Mouse (Mus musculus) midbrain, embryonic 13.5 days (tissue): ENCODE measurements around the gene Tomm6. TPM values are rescaled to one million over a fixed set of nuclear protein-coding genes. Genes with fewer than 3 reads are reported as not detected.

ENCODE experiments used
- ATAC-seq: fragments of 200-750 bp; cut with Nextera tagmentation; 2 replicates; pipeline ENCODE4 v1.8.0; 2017; ENCODE audit warnings: mild to moderate bottlenecking, moderate TSS enrichment, moderate library complexity
- H3K27ac ChIP-seq: fragments of 300-500 bp; sonication (generic); 2 replicates; pipeline ENCODE4 v1.5.1; 2015; ENCODE audit warnings: inconsistent platforms, mild to moderate bottlenecking, moderate library complexity
- H3K27me3 ChIP-seq: fragments of 300-500 bp; sonication (generic); 2 replicates; pipeline ENCODE4 v1.6.1; 2015; ENCODE audit warnings: mild to moderate bottlenecking, inconsistent platforms
- H3K36me3 ChIP-seq: fragments of 300-500 bp; sonication (generic); 2 replicates; pipeline ENCODE4 v1.6.1; 2015; ENCODE audit warnings: mild to moderate bottlenecking, inconsistent platforms
- H3K4me1 ChIP-seq: fragments of 300-500 bp; sonication (generic); replicated peaks from 2 replicates; pipeline ENCODE4 v1.6.1; 2015; ENCODE audit warnings: inconsistent platforms
- H3K4me2 ChIP-seq: fragments of 300-500 bp; sonication (generic); replicated peaks from 2 replicates; pipeline ENCODE4 v1.6.1; 2015; ENCODE audit warnings: moderate library complexity, mild to moderate bottlenecking, inconsistent platforms
- H3K4me3 ChIP-seq: fragments of 300-500 bp; sonication (generic); replicated peaks from 2 replicates; pipeline ENCODE4 v1.5.1; 2015; ENCODE audit warnings: mild to moderate bottlenecking, inconsistent platforms
- H3K9ac ChIP-seq: fragments of 300-500 bp; sonication (generic); replicated peaks from 2 replicates; pipeline ENCODE4 v1.6.1; 2015; ENCODE audit warnings: mild to moderate bottlenecking, inconsistent platforms
- H3K9me3 ChIP-seq: fragments of 300-500 bp; sonication (generic); 2 replicates; pipeline ENCODE4 v1.6.1; 2016; ENCODE audit warnings: mild to moderate bottlenecking, inconsistent platforms
- WGBS: fragments of 180-500 bp; shearing (Covaris S2); methylation state at CpG from one replicate; pipeline ENCODE4 v1.1.7; 2015; 5-methylcytosine and 5-hydroxymethylcytosine counted together
- polyA plus RNA-seq: library from polyadenylated mRNA; unstranded; fragments of >200 nt; fragmentation: Nextera tagmentation; extraction: Ambion mirVana; gene quantifications from 2 replicates; pipeline ENCODE4 v1.2.1, GENCODE M21; 2015

Gene Tomm6
- polyA plus RNA-seq, 1 experiment from 2014 or later = 285 TPM

DNA sequence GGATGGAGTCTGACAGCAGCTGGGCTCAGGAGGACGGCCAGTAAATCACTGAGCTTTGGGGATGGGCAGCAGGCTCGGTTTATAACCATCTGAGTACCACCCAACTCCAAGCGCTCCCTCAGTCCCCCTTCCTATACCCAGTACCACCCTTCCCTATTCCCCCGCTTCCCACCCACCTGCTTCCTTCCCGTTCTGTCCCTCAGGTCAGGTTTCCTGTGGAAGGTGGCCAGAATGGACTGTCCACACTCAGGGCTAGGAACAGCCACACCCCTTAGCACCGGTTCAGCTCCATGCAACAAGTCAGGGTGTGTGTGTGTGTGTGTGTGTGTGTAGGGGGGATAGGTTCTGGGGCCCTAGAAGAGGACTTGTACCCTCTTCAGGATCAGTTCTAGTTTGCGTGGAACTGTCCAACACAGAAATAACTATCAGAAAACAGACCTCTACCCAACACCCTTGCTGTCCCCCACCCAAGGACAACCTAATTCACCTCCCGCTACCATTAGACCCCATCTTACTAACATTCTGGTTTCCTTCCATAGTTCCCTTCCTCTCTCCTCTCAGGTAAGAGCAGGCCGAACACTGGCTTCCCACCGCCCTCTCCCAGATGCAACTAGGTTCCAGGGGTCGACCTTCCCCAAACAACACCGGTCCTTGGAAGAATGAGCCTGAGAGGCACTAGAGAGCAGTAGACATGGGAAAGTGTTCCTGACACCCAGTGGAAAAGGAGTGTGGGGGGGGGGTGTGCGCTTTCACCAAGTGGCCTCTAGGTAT is 5.7 kb upstream of the Tomm6 start:
- peaks cover 27% of the 10 kb centered on the region for H3K4me1 ChIP-seq
- peaks cover 8% of the 10 kb centered on the region for H3K27me3 ChIP-seq
- 31% methylated on average over 13 of the region's 13 CpGs for WGBS
- H3K9me3 ChIP-seq = no peaks in the 10 kb centered on the region
- H3K4me2 ChIP-seq = peak overlapping the region; percentile 64
- ATAC-seq = no peak; the same call in 1 of the 2 replicates
- H3K36me3 ChIP-seq = no peaks in the 10 kb centered on the region
- peak overlapping the region; percentile 74 for H3K4me3 ChIP-seq
- peak overlapping the region; percentile 89 for H3K9ac ChIP-seq
- peak overlapping the region; percentile 67 for H3K27ac ChIP-seq

DNA sequence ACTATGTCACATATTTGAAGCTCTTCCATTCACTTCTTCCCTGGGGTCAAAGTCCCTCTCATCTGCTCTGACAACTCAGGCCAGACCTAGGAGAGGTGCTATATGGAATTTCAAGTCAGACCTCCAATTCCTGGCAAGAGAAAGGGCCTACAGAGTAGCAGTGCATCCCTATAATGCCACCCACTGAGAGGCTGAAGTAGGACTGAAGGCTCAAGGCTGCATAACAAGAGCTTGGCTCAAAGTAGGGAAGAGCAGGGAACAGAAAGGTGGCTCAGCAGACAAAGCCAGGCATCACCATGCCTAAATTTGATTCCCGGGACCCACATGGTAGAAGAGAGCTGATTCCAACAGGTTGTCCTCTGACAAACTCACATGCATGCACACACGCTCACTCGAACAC is 3.5 kb upstream of the Tomm6 start:
- H3K9me3 ChIP-seq = no peaks in the 10 kb centered on the region
- no peaks in the 10 kb centered on the region for H3K36me3 ChIP-seq
- no peak overlapping the region for H3K27ac ChIP-seq
- ATAC-seq = no peak
- WGBS = 88% methylated on average over 3 of the region's 3 CpGs
- no peak overlapping the region for H3K4me2 ChIP-seq
- no peak overlapping the region for H3K9ac ChIP-seq
- H3K4me1 ChIP-seq = peaks cover 35% of the 10 kb centered on the region
- no peak overlapping the region for H3K4me3 ChIP-seq
- H3K27me3 ChIP-seq = peaks cover 8% of the 10 kb centered on the region

DNA sequence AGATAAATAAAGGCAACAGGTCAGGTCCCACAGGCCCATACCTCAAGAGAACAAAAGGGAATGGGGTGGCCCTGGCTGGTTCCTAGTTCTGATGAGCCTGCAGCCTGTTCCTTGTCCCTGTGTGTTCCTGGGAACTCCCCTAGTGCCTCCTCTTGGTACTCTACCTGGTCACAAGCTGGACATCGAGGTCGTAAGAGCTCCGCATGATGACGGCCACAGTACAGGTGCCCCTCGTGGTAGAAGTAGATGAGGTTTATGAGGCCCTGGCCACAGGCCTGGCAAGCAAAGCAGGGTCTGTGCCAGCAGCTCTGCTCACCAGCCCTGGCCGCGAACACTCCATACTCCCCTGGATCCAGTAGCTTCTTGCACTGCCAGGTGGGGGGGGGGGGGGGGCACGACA is 1.7 kb upstream of the Tomm6 start:
- Histone ChIP-seq H3K9me3 (no peaks in the 10 kb centered on the region), H3K4me1 (peaks cover 30% of the 10 kb centered on the region), H3K9ac (0 out of 2 replicates have a peak overlapping the region, but pooled peaks have one; percentile 11), H3K4me2 (peak overlapping the region; percentile 95), H3K27me3 (peaks cover 8% of the 10 kb centered on the region), H3K27ac (no peak overlapping the region), H3K4me3 (peak overlapping the region; percentile 84), H3K36me3 (peaks cover 5% of the 10 kb centered on the region; the same call in 1 of the 2 replicates)
- no peak for ATAC-seq
- 86% methylated on average over 6 of the region's 8 CpGs for WGBS

DNA sequence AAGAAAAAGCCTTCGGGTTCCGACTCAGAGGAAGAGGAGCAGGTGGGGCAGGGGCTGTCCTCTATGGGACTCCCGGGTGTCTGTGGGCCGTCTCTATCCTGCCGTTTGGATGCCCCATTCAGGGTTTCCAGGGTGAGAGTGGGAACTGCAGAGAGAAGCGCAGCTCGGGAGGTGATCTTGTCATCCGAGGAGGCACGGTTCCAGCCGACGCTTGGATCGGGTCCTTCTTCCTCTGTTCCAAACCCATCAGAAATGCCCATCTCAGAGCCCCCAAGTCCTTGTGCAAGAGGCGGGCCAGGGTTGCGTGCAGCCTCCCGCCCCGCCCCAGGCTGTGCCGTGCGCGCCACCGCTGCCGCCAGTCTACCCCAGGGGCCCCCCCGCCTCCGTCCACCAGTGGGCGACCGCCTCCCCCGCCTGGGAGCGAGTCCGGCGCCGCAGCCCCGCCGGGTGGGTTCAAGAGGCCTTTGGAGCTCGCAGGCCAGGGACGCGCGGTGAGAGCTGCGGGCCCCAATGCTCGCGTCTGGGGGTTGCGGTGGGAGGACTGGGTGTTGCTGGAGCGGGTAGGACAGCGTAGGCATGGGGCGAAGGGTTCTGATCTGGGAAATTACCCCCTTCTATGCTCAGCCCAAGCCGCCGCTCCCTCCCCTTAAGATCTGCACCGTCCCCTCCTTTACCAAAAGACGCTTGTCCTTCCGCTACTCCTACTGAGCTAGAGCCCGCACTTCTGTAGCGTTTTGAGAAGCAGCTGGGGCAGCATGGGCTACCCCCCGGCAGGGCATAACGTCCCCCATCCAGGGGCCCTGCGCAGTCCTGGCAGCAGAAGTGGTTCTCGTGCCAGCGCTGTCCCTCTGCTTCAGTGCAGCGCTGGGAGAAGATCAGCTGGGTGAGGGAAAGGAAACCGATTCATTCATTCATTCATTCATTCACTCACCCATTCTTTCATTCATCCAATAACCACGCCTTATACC is 706 bp upstream of the Tomm6 start, which contains the start of gene Frs3:
TSS of gene Frs3 (plus strand) at position 423 of the 968 bp plus-strand sequence.
- Histone ChIP-seq H3K27ac (peak within 1 kb of the TSS; percentile 90), H3K4me3 (peak within 1 kb of the TSS; percentile 84), H3K9ac (peak within 1 kb of the TSS; percentile 87), H3K9me3 (no peaks in the 10 kb centered on the region), H3K4me2 (peak within 1 kb of the TSS; percentile 95), H3K4me1 (peaks cover 25% of the 10 kb centered on the region), H3K36me3 (peaks cover 15% of the 10 kb centered on the region; the same call in 1 of the 2 replicates), H3K27me3 (peaks cover 8% of the 10 kb centered on the region)
- WGBS = under 1% methylated on average over 51 of the region's 58 CpGs
- ATAC-seq = peak; percentile 65

DNA sequence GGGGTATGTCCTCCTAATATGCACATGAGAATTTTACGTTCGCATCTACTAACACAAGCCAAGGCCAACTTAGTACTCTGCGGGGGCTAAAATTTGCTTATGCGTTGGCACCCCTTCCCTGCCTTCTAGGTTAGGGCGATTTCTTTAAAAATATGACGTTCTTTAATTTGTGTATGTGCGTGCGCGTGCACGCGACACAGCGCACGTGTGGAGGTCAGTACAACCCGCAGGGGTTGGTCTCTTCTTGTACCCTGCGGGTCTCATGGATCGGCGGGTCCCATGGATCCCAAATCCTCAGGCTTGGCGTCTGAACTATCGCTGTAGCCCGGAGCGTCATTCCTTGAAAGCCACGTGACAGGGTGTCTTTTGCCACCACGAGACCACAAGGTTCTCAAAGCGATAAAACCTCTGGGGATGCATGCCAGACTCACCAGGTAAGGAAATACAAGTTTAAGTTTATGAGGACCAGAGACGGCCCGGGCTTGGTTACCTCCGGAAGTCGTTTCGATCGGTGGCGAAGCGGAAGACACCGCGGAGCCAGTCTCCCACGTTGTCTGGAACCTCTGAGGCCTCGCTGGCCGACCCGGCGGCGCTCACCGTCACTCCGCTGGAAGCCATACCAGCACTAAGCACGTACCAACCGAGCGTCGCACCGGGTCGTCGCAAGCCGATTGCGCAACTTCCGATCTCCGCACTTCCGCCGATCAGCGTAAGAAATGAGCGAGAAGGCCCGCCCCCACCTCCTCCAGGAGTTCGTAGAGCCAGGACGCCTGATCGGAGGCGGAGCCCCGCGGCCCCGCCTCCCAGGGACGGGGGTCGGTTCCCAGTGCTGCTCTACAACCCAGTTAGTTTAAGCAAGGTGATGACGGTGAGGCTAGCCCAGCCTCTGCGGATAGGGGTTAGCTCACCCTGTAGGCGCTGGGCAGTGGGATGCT is 510 bp downstream of the Tomm6 start:
- 0 out of 2 replicates have a peak, but pooled peaks cover 1% of the 10 kb centered on the region for H3K27me3 ChIP-seq
- H3K4me1 ChIP-seq = peaks cover 22% of the 10 kb centered on the region
- under 1% methylated on average over 70 of the region's 70 CpGs for WGBS
- H3K9ac ChIP-seq = peak overlapping the region; percentile 87
- peak overlapping the region; percentile 90 for H3K27ac ChIP-seq
- peaks cover 27% of the 10 kb centered on the region for H3K36me3 ChIP-seq
- H3K4me2 ChIP-seq = peak overlapping the region; percentile 95
- H3K4me3 ChIP-seq = peak overlapping the region; percentile 84
- peak; percentile 91 for ATAC-seq
- H3K9me3 ChIP-seq = no peaks in the 10 kb centered on the region

DNA sequence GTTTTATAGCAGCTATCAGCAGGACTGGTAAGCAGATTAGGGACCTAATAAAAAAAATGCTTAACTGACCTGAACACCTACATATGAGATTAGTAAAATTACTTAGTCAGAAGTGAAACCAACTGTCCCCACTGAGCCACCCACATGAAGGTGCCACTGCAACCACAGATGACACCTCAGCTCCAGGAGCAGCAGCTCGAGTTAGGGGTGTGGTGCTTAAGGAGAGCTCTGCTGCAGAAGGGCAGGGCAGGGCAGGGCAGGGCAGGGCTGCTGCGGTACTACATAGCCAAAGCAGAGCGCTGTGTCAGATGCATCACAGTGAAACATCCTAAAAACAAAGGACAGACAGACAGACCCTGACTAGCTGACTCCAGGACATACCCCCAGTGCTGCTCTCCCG is 5.3 kb downstream of the Tomm6 start:
- Histone ChIP-seq H3K36me3 (peaks cover 73% of the 10 kb centered on the region), H3K4me3 (no peak overlapping the region), H3K4me2 (no peak overlapping the region), H3K27ac (no peak overlapping the region), H3K9me3 (no peaks in the 10 kb centered on the region), H3K27me3 (no peaks in the 10 kb centered on the region), H3K4me1 (peaks cover 12% of the 10 kb centered on the region), H3K9ac (no peak overlapping the region)
- WGBS = 89% methylated on average over 4 of the region's 4 CpGs
- ATAC-seq = no peak

DNA sequence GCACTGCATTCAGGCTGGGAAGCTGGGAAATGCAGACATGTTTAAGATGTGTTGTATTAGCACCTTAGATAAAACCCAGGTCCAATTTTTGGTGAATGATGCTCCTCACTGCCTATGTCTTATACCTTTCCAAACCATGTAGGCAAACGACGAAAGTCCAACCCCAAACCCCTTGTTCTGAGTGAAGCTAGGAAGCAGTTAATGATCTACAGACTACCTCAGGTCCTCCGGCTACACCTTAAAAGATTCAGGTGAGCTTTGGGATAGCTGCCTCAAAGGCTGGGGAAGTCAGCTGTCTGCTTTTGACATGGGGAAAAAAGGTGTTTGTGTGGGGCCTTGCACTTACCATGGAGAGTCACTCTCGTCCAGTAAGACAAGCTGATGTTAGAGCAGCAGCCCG is 9.5 kb downstream of the Tomm6 start:
- Histone ChIP-seq H3K4me3 (no peak overlapping the region), H3K4me2 (no peak overlapping the region), H3K9me3 (no peaks in the 10 kb centered on the region), H3K27me3 (no peaks in the 10 kb centered on the region), H3K9ac (no peak overlapping the region), H3K27ac (no peak overlapping the region), H3K4me1 (peaks cover 4% of the 10 kb centered on the region; the same call in 1 of the 2 replicates), H3K36me3 (peaks cover 80% of the 10 kb centered on the region)
- 84% methylated on average over 5 of the region's 5 CpGs for WGBS
- no peak for ATAC-seq

DNA sequence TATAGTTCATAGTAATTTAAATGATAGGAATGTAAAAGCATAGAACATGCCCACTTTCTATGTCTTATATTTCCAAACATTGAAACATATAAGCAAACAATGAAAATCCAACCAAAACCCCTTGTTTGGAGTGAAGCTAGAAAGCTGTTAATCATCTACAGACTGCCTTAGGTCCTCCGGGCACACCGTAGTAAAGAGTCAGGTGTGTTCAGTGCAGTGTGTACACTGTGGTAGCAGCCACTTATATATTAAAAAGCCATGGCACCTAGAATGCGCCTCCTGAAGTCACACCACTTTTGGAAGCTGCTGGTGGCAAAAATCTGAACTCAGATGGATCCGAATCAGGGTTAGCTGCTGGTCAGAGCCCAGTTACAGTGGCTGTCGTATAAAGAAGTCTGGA is 9.9 kb downstream of the Tomm6 start:
- peaks cover 4% of the 10 kb centered on the region; the same call in 1 of the 2 replicates for H3K27me3 ChIP-seq
- WGBS = 95% methylated on average over 5 of the region's 5 CpGs
- peaks cover 79% of the 10 kb centered on the region for H3K36me3 ChIP-seq
- H3K4me3 ChIP-seq = no peak overlapping the region
- no peaks in the 10 kb centered on the region for H3K9me3 ChIP-seq
- peaks cover 4% of the 10 kb centered on the region; the same call in 1 of the 2 replicates for H3K4me1 ChIP-seq
- no peak for ATAC-seq
- no peak overlapping the region for H3K9ac ChIP-seq
- no peak overlapping the region for H3K4me2 ChIP-seq
- no peak overlapping the region for H3K27ac ChIP-seq

DNA sequence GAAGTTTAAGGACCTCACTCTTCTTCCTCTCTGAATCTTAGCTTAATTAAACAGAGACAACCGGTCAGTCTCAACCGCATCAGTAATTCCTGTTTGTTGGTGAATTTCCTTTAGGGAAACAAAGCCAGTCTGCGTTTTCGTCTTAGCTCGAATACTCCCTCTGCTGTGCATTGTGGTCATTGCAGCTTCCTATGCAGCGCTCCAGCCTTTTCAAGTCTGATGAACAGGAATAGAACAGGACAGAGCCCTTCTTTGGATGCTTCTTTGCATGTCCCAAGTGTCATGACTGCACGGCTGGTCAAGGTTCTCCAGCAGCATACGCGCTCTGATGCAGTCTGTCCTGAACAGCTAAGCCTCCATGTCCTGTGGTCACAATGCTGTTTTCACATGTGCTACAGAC is 11.6 kb downstream of the Tomm6 start:
- no peaks in the 10 kb centered on the region for H3K9me3 ChIP-seq
- WGBS = 17% methylated on average over 9 of the region's 9 CpGs
- H3K27me3 ChIP-seq = peaks cover 17% of the 10 kb centered on the region
- no peak for ATAC-seq
- no peak overlapping the region for H3K9ac ChIP-seq
- H3K36me3 ChIP-seq = peaks cover 70% of the 10 kb centered on the region
- no peak overlapping the region for H3K4me3 ChIP-seq
- 0 out of 2 replicates have a peak overlapping the region, but pooled peaks have one; percentile 53 for H3K27ac ChIP-seq
- H3K4me1 ChIP-seq = peaks cover 18% of the 10 kb centered on the region
- H3K4me2 ChIP-seq = no peak overlapping the region

DNA sequence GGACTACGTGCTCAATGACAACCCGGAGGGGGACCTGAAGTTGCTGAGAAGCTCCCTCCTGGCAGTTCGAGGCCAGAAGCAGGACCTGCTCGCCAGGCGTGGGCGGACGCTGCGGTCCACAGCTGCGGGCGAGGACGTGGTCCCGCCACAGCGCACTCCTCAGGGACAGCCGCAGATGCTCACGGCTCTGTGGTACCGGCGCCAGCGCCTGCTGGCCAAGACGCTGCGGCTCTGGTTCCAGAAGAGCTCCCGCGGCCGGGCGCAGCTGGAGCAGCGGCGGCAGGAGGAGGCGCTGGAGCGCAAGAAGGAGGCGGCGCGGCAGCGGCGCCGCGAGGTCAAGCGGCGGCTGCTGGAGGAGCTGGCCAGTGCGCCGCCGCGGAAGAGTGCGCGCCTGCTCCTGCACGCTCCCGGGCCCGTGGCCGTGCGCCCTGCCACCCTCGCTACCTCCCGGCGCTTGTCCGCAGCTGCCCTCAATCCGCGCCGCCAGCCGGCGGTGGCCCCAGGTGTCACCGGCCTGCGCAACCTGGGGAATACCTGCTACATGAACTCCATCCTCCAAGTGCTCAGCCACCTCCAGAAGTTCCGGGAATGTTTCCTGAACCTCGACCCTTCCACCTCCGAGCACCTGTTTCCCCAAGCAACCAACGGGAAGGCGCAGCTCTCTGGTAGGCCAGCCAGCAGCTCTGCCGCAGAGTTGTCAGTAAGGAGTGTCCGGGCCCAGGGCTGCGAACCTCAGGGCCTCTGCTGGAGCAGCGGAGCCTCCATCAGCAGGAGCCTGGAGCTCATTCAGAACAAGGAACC is 15.7 kb downstream of the Tomm6 start:
- ATAC-seq = peak; percentile 75
- Histone ChIP-seq H3K27ac (no peak overlapping the region), H3K9me3 (no peaks in the 10 kb centered on the region), H3K27me3 (peaks cover 27% of the 10 kb centered on the region), H3K9ac (peak overlapping the region; percentile 61), H3K4me1 (peaks cover 26% of the 10 kb centered on the region), H3K36me3 (peaks cover 33% of the 10 kb centered on the region), H3K4me3 (peak overlapping the region; percentile 31), H3K4me2 (peak overlapping the region; percentile 64)
- 5% methylated on average over 68 of the region's 68 CpGs for WGBS
